Comparison of ENCODE assay signal across 8 mouse cellular contexts in genomic region chr11:62551226-62552119, GRCm38 (mm10). TPM values are rescaled to one million over a fixed set of nuclear protein-coding genes. Genes with fewer than 3 reads are reported as not detected.
DNase-seq lines count a peak whose midpoint lies in the region; ATAC-seq lines count a peak whose summit lies in the region.

No protein-coding gene starts in this region.

- peak; percentile 87 for DNase-seq in T-cell, adult 2 months (ENCODE audit: low spot score)
- DNase-seq in cerebellum, postnatal 36 days = peak; percentile 92
- DNase-seq in gastrocnemius, adult 18-20 months (ENCODE audit: low spot score) = peak; percentile 92
- peak; percentile 86 to 91 for DNase-seq in left cerebral cortex, postnatal 25 days (ENCODE audit: low spot score in 2 of 2)
- peak; percentile 90 for DNase-seq in mesoderm, embryonic 11.5 days (ENCODE audit: low read depth, low spot score)
- DNase-seq in right cerebral cortex, postnatal 25 days = peak; percentile 84
- DNase-seq in urinary bladder, postnatal 36 days (ENCODE audit: low spot score in 2 of 2) = peak; percentile 81 to 89

- H3K4me3 ChIP-seq in hindbrain, embryonic 16.5 days (ENCODE audit: low read length) = peak overlapping the region; percentile 70

- intact Hi-C loops in left cerebral cortex, postnatal 25 days (cut with DNase I) = loop anchor here (1.0 to 2.0 kb wide), 3 partner anchors 23 to 93 kb away; partner anchors contain the start of genes Ncor1, Pigl and Trpv2

- WGBS in hindbrain, embryonic 16.5 days = under 1% methylated on average over 58 of the region's 58 CpGs

- no peaks in the 10 kb centered on the region for H3K27me3 ChIP-seq in hindbrain, embryonic 16.5 days (replicated peaks; ENCODE audit: control insufficient read depth, insufficient read depth, low read length)

- peak overlapping the region; percentile 92 for H3K27ac ChIP-seq in hindbrain, embryonic 16.5 days (ENCODE audit: low read depth, low read length)

- H3K36me3 ChIP-seq in hindbrain, embryonic 16.5 days (ENCODE audit: control insufficient read depth, insufficient read depth, low read length) = peaks cover 10% of the 10 kb centered on the region

- H3K9me3 ChIP-seq in hindbrain, embryonic 16.5 days (ENCODE audit: control insufficient read depth, low read length) = no peaks in the 10 kb centered on the region

- H3K4me2 ChIP-seq in hindbrain, embryonic 16.5 days (ENCODE audit: low read length) = peak overlapping the region; percentile 51

- H3K4me1 ChIP-seq in hindbrain, embryonic 16.5 days (ENCODE audit: control insufficient read depth, insufficient read depth, low read depth, low read length) = peaks cover 27% of the 10 kb centered on the region

- peak overlapping the region; percentile 76 for H3K9ac ChIP-seq in hindbrain, embryonic 16.5 days (ENCODE audit: low read depth, low read length)

- peak; percentile 87 for ATAC-seq in hindbrain, embryonic 16.5 days

RNA-seq across cellular contexts. Expression of gene Ubb, which starts 0.5 kb away (rescaled TPM):
- 100 to 1,000 TPM; 919 to 954 TPM for total RNA-seq in gastrocnemius, adult 18-20 months (2021)
- polyA plus RNA-seq in hindbrain, embryonic 16.5 days (2015; fragmentation: Nextera tagmentation; extraction: Ambion mirVana) = 4,470 and 4,568 TPM in 2 replicates
- 1,000 to 10,000 TPM; 1,728 to 1,830 TPM for total RNA-seq in left cerebral cortex, postnatal 25 days (2021)

RNA-seq across cellular contexts. Expression of gene Cenpv, which starts 12.4 kb away (rescaled TPM):
- total RNA-seq in gastrocnemius, adult 18-20 months (2021) = 10 to 100 TPM; 16.5 to 19.5 TPM
- 23.8 and 50.7 TPM in 2 replicates for polyA plus RNA-seq in hindbrain, embryonic 16.5 days (2015; fragmentation: Nextera tagmentation; extraction: Ambion mirVana)
- total RNA-seq in left cerebral cortex, postnatal 25 days (2021) = 10 to 100 TPM; 41.4 to 44.3 TPM

RNA-seq across cellular contexts. Expression of gene Trpv2, which starts 22.8 kb away (rescaled TPM):
- 1 to 10 TPM in 1 of 2 experiments, under 1 TPM in 1; 0.87 to 2.1 TPM for total RNA-seq in gastrocnemius, adult 18-20 months (2021)
- 35.3 and 36.6 TPM in 2 replicates for polyA plus RNA-seq in hindbrain, embryonic 16.5 days (2015; fragmentation: Nextera tagmentation; extraction: Ambion mirVana)
- 10 to 100 TPM; 16.6 to 18.7 TPM for total RNA-seq in left cerebral cortex, postnatal 25 days (2021)

Comparison
In these comparisons a context has a peak if more than half of its experiments do, and no peak if none do; other contexts are left out.
1. Peak in every context shown above with its lines: DNase-seq, ATAC-seq, H3K4me3 ChIP-seq and H3K27ac ChIP-seq.
2. RNA of gene Trpv2, which starts 22.8 kb away (total RNA-seq): 16.6 to 18.7 TPM in left cerebral cortex, postnatal 25 days; 0.87 to 2.1 TPM in gastrocnemius, adult 18-20 months; every median in the first group is over 4 times any median in the second.